Mouse (Mus musculus): ENCODE data around the gene Il2ra.

Il2ra gene

DNA sequence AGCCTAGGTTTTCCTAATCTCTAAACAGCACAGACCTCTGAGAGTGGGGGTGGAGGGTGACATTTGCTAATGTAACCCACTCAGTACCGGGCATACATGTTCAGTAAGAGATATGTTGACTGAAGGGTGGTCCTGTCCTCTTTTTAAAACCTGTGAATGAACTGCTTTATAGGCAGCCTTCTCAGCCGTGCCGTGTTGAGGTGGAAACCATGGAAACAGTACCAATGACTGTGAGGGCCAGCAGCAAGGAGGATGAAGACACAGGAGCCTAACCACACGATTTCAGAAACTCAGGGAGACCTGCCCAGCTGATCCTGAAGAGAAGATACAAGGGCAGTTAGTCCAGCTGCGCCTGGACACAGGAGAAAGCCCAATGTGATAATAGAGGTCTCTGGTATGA is 90.4 kb downstream of the Il2ra start:
- in situ Hi-C loops (cut with MboI; ENCODE audit: low pct_unique_long_range_greater_than_20kb in 1 of 2, low sequenced_read_pairs in 2 of 2, unreplicated experiment in 1 of 2) = no loop called here

DNA sequence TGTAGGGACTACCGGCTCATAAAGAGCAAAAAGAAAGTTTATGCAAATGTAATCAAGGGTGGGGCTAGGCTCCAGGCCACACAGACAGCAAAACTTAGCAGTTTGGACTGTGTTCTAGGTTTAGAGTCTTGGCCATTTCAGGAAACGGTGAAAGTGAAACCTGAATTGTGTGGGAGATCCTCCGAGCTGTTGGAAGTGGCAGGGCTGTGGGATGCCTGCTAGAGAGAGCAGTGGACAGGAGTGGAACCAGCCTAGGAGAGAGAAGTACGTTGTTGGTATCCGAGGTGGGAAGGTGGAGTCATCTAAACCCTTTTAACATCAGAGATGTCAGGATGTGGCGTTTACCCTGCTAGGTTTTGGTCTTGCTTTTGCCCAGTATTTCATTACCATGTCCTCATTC is 93.2 kb downstream of the Il2ra start:
- in situ Hi-C loops (cut with MboI; ENCODE audit: low pct_unique_long_range_greater_than_20kb in 1 of 2, low sequenced_read_pairs in 2 of 2, unreplicated experiment in 1 of 2) = no loop called here

DNA sequence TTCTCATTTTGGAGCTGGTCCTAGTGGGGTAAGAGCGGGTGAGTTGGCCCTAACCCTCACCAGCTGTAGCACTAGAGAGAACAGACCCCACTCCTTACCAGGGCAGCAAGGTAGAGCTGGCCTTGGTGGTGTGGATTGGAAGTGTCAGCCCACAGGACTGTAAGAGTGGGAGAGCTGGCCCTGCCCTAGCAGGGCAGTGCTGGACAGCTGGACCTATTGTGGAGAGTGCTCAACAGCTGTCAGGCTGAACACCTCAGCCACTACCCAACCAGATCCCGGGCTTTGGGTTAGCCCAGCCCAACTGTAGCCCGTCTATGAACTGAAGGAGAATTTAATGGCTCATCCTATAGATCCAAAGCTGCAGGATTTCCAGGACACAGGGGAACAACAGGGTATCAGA is 96.2 kb downstream of the Il2ra start:
- in situ Hi-C loops (cut with MboI; ENCODE audit: low pct_unique_long_range_greater_than_20kb in 1 of 2, low sequenced_read_pairs in 2 of 2, unreplicated experiment in 1 of 2) = no loop called here

DNA sequence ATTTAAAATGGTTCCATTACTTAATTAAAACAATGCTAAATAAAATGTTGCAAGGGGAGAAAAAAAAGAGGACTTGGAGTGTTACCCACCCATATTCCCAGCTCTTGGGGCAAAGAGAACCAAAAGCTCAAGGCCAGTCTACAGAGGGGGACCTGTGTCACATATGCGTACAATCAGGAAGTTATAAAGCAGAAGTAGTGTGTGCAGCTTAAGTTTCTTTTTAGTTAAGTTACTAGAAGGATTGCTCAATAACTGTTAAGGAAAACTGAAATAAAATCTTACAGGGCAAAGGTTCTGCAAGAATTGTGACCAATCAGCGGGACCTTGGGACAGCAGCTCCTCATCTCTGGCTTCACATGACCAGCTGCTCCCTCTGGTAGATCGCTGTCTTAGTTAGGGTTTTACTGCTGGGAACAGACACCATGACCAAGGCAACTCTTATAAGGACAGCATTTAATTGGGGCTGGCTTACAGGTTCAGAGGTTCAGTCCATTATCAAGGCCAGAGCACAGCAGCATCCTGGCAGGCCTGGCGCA is 97.0 kb downstream of the Il2ra start:
- in situ Hi-C loops (cut with MboI; ENCODE audit: low pct_unique_long_range_greater_than_20kb in 1 of 2, low sequenced_read_pairs in 2 of 2, unreplicated experiment in 1 of 2) = no loop called here

All from mouse embryonic stem cell (cell line).